Mouse (Mus musculus): ENCODE data around the gene Armc8.

- TF ChIP-seq CTCF (IDR thresholded peaks at IDR 0.05; ENCODE audit: borderline replicate concordance, insufficient read depth, low read depth, low read length) (no peak), POLR2A (IDR thresholded peaks at IDR 0.05; ENCODE audit: borderline replicate concordance, insufficient read depth, low read length) (no peak)
Measured at GRCm38 (mm10) chr9:99439064-99439463, 129.6 kb downstream of the Armc8 start.
